Mouse (Mus musculus): ENCODE measurements around the gene Ywhae. TPM values are rescaled to one million over a fixed set of nuclear protein-coding genes. Genes with fewer than 3 reads are reported as not detected.

Ywhae gene
- polyA plus RNA-seq, 1 experiment from 2014 or later: 192 TPM

DNA sequence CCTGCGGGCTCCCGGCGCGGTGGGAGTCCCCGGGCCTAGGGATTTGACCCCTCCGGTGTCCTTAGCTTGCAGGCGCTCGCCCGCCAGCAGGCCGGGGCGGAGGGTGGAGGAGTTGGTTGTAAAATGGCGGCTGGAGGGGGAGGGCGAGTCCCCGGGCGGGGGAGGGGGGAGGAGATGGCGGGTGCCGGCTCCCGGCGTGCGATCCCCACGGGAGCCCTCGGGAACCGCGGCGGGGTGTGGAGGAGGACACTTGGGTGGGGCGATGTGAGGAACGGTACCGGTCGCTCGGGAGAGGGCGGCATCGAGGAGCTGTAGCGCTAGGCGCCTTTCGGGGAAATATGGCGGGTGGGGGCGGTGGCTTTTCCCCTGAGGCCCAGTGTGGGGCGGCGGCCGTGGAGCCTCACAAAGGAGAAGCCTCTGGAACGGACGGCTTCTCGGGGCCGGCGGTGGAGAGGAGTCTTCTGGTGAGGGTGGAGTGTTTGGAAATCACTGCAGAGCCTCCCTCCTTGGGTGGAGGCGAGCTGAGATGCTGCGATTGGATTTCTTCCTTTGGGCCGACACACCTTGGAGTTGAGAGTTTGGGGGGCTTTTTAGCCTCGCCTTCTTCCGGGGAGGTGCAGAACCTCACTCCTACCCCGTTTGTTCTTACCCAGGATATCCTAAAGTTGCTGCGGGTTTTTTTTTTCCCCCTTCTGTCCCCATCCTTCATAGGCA is 715 bp downstream of the Ywhae start:
- peak overlapping the region; percentile 86 for H3K4me2 ChIP-seq (ENCODE audit: low read depth, low read length)
- H3K27ac ChIP-seq (ENCODE audit: low read length): peak overlapping the region; percentile 90
- H3K4me3 ChIP-seq (ENCODE audit: low read depth, low read length): peak overlapping the region; percentile 96
- no peaks in the 10 kb centered on the region for H3K27me3 ChIP-seq (ENCODE audit: control insufficient read depth, insufficient read depth, low read depth, low read length)
- H3K9me3 ChIP-seq (replicated peaks; ENCODE audit: control insufficient read depth, low read length): no peaks in the 10 kb centered on the region
- no peaks in the 10 kb centered on the region for H3K36me3 ChIP-seq (ENCODE audit: control insufficient read depth, insufficient read depth)
- WGBS (ENCODE audit: insufficient replicate concordance): under 1% methylated on average over 45 of the region's 52 CpGs
- peak; percentile 56 for ATAC-seq (ENCODE audit: low read depth)
- H3K9ac ChIP-seq (ENCODE audit: low read depth, low read length): peak overlapping the region; percentile 90
- peaks cover 38% of the 10 kb centered on the region for H3K4me1 ChIP-seq (ENCODE audit: control insufficient read depth, low read depth, low read length)

GRCm38 (mm10) chr11:75735462-75736252 is 3.0 kb downstream of the Ywhae start:
- H3K9me3 ChIP-seq (replicated peaks; ENCODE audit: control insufficient read depth, low read length): no peaks in the 10 kb centered on the region
- H3K9ac ChIP-seq (ENCODE audit: low read depth, low read length): no peak overlapping the region
- no peak overlapping the region for H3K27ac ChIP-seq (ENCODE audit: low read length)
- no peak overlapping the region for H3K4me2 ChIP-seq (ENCODE audit: low read depth, low read length)
- no peaks in the 10 kb centered on the region for H3K36me3 ChIP-seq (ENCODE audit: control insufficient read depth, insufficient read depth)
- no peak for ATAC-seq (ENCODE audit: low read depth)
- 64% methylated on average over 5 of the region's 5 CpGs for WGBS (ENCODE audit: insufficient replicate concordance)
- H3K27me3 ChIP-seq (ENCODE audit: control insufficient read depth, insufficient read depth, low read depth, low read length): no peaks in the 10 kb centered on the region
- no peak overlapping the region for H3K4me3 ChIP-seq (ENCODE audit: low read depth, low read length)
- peaks cover 45% of the 10 kb centered on the region for H3K4me1 ChIP-seq (ENCODE audit: control insufficient read depth, low read depth, low read length)

- Histone ChIP-seq H3K4me3 (ENCODE audit: low read depth, low read length) (no peak overlapping the region), H3K4me1 (ENCODE audit: control insufficient read depth, low read depth, low read length) (peaks cover 49% of the 10 kb centered on the region), H3K36me3 (ENCODE audit: control insufficient read depth, insufficient read depth) (no peaks in the 10 kb centered on the region), H3K9ac (ENCODE audit: low read depth, low read length) (no peak overlapping the region), H3K27me3 (ENCODE audit: control insufficient read depth, insufficient read depth, low read depth, low read length) (no peaks in the 10 kb centered on the region), H3K9me3 (replicated peaks; ENCODE audit: control insufficient read depth, low read length) (no peaks in the 10 kb centered on the region), H3K27ac (ENCODE audit: low read length) (no peak overlapping the region), H3K4me2 (ENCODE audit: low read depth, low read length) (no peak overlapping the region)
- ATAC-seq (ENCODE audit: low read depth): no peak
- 42% methylated on average over 3 of the region's 3 CpGs for WGBS (ENCODE audit: insufficient replicate concordance)
Observed at GRCm38 (mm10) chr11:75736978-75737377, 4.3 kb downstream of the Ywhae start.

DNA sequence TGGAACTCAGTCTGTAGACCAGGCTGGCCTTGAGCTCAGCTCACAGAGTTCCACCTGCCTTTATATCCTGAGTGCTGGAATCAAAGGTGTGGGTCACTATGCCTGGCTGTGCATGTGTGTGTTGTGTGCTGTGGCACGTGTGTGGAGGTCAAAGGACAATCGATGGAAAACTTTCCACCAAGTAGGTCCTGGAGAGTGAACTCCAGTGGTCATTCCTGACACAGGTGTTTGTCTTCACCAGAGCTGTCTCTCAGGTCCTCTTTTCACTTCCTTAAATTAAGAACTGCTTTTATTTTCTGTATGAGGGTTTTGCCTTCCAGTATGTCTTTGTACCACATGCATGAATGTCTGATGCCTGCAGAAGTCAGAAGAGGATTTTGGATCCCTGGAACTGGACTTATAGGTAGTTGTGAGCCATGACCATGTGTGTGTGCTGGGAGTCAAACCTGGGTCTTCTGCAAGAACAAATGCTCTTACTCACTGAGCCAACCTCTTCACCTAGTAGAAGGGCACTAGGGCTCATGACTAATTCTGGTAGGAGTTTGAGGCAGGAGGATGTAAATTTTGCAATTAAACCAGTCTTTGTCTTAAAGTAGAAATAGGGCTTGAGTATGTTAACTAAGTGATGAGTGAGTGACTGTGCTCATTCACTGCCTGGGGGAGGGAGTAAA is 5.3 kb downstream of the Ywhae start:
- Histone ChIP-seq H3K27ac (ENCODE audit: low read length) (no peak overlapping the region), H3K9me3 (replicated peaks; ENCODE audit: control insufficient read depth, low read length) (no peaks in the 10 kb centered on the region), H3K27me3 (ENCODE audit: control insufficient read depth, insufficient read depth, low read depth, low read length) (no peaks in the 10 kb centered on the region), H3K9ac (ENCODE audit: low read depth, low read length) (no peak overlapping the region), H3K4me2 (ENCODE audit: low read depth, low read length) (no peak overlapping the region; the same call in 1 of the 2 replicates), H3K4me3 (ENCODE audit: low read depth, low read length) (no peak overlapping the region), H3K36me3 (ENCODE audit: control insufficient read depth, insufficient read depth) (no peaks in the 10 kb centered on the region), H3K4me1 (ENCODE audit: control insufficient read depth, low read depth, low read length) (peaks cover 45% of the 10 kb centered on the region)
- no peak for ATAC-seq (ENCODE audit: low read depth)
- 66% methylated on average over 2 of the region's 2 CpGs for WGBS (ENCODE audit: insufficient replicate concordance)

DNA sequence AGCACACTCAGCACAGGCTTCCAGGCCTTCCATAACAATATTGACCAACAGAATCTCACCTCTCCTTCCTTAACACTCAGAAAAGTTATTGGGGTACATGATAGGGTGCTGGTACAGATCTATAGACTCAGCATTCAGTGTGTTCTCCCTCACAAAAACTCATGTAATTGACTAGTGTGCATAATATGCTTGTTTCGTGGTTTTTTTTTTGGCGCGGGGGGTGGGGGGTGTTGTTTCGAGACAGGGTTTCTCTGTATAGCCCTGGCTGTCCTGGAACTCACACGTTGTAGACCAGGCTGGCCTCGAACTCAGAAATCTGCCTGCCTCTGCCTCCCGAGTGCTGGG is 5.8 kb downstream of the Ywhae start:
- Histone ChIP-seq H3K9me3 (replicated peaks; ENCODE audit: control insufficient read depth, low read length) (no peaks in the 10 kb centered on the region), H3K4me1 (ENCODE audit: control insufficient read depth, low read depth, low read length) (peaks cover 45% of the 10 kb centered on the region), H3K4me3 (ENCODE audit: low read depth, low read length) (no peak overlapping the region), H3K4me2 (ENCODE audit: low read depth, low read length) (no peak overlapping the region), H3K27me3 (ENCODE audit: control insufficient read depth, insufficient read depth, low read depth, low read length) (no peaks in the 10 kb centered on the region), H3K36me3 (ENCODE audit: control insufficient read depth, insufficient read depth) (no peaks in the 10 kb centered on the region), H3K9ac (ENCODE audit: low read depth, low read length) (no peak overlapping the region), H3K27ac (ENCODE audit: low read length) (no peak overlapping the region)
- ATAC-seq (ENCODE audit: low read depth): no peak
- 73% methylated on average over 7 of the region's 7 CpGs for WGBS (ENCODE audit: insufficient replicate concordance)

DNA sequence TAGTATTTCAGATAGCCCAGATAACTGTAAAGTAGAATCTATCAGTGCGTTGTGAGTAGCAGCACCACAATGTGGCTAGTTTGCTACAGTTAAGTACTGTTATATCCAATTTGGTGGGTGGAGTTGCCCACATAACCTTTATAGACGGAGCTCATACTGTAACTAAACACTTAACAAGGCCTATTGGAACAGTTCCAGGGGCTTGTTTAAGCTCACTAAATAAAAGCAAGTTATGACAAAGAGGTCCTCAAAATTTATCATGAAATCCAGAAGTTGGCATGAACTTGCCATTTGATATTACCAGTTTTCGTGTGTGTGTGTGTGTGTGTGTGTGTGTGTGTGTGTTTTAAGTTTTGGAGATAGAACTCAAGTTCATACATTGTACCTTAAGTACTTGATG is 7.5 kb downstream of the Ywhae start:
- Histone ChIP-seq H3K4me2 (ENCODE audit: low read depth, low read length) (no peak overlapping the region), H3K9ac (ENCODE audit: low read depth, low read length) (no peak overlapping the region), H3K27me3 (ENCODE audit: control insufficient read depth, insufficient read depth, low read depth, low read length) (no peaks in the 10 kb centered on the region), H3K36me3 (ENCODE audit: control insufficient read depth, insufficient read depth) (no peaks in the 10 kb centered on the region), H3K4me1 (ENCODE audit: control insufficient read depth, low read depth, low read length) (peaks cover 30% of the 10 kb centered on the region), H3K4me3 (ENCODE audit: low read depth, low read length) (no peak overlapping the region), H3K9me3 (replicated peaks; ENCODE audit: control insufficient read depth, low read length) (no peaks in the 10 kb centered on the region), H3K27ac (ENCODE audit: low read length) (no peak overlapping the region)
- no peak for ATAC-seq (ENCODE audit: low read depth)
- WGBS (ENCODE audit: insufficient replicate concordance): 55% methylated on average over 3 of the region's 3 CpGs

DNA sequence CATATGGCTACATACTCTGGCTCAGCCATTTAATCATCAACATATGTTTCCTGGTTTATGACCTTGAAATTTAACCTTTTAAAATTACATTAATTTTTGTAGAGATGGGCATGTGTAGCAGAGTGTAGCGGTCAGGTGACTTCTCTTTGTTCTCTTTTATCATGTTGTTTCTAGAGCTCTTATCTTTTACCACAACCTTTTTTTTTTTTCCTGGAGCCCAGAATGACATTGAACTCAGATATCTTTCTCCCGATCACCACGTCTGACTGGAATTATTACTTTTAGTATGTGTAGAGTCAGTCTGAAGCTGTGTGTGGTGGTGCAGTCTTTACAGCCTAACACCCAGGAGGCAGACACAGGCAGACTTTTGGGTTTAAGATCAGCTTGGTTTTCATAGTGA is 8.9 kb downstream of the Ywhae start:
- 0 out of 2 replicates have a peak, but pooled peaks have one; percentile 2 for ATAC-seq (ENCODE audit: low read depth)
- no peak overlapping the region for H3K4me3 ChIP-seq (ENCODE audit: low read depth, low read length)
- no peak overlapping the region for H3K27ac ChIP-seq (ENCODE audit: low read length)
- peaks cover 26% of the 10 kb centered on the region for H3K4me1 ChIP-seq (ENCODE audit: control insufficient read depth, low read depth, low read length)
- no peak overlapping the region for H3K9ac ChIP-seq (ENCODE audit: low read depth, low read length)
- no peaks in the 10 kb centered on the region for H3K36me3 ChIP-seq (ENCODE audit: control insufficient read depth, insufficient read depth)
- H3K4me2 ChIP-seq (ENCODE audit: low read depth, low read length): no peak overlapping the region
- WGBS (ENCODE audit: insufficient replicate concordance): 17% methylated on average over 3 of the region's 3 CpGs
- no peaks in the 10 kb centered on the region for H3K27me3 ChIP-seq (ENCODE audit: control insufficient read depth, insufficient read depth, low read depth, low read length)
- no peaks in the 10 kb centered on the region for H3K9me3 ChIP-seq (replicated peaks; ENCODE audit: control insufficient read depth, low read length)

DNA sequence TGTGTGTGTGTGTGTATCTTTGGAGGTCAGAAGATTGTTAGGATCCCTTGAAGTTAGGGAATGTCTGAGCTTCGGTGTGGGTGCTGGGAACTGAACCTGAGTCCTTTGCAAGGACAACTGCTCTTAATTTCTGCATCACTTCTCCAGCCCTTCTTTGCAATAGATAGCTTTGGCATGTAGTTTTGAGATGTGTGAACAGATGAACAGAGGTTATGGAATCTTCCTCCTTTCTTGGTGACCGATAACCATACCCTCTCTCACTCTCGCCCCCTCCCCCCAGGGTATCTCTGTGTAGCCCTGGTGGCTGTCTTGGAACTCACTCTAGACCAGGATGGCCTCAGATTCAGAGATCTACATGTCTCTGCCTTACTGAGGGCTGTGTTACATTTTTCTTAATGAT is 12.1 kb downstream of the Ywhae start:
- Histone ChIP-seq H3K9ac (ENCODE audit: low read depth, low read length) (no peak overlapping the region), H3K4me2 (ENCODE audit: low read depth, low read length) (no peak overlapping the region), H3K27ac (ENCODE audit: low read length) (no peak overlapping the region), H3K4me1 (ENCODE audit: control insufficient read depth, low read depth, low read length) (peaks cover 26% of the 10 kb centered on the region), H3K9me3 (replicated peaks; ENCODE audit: control insufficient read depth, low read length) (no peaks in the 10 kb centered on the region), H3K27me3 (ENCODE audit: control insufficient read depth, insufficient read depth, low read depth, low read length) (no peaks in the 10 kb centered on the region), H3K36me3 (ENCODE audit: control insufficient read depth, insufficient read depth) (no peaks in the 10 kb centered on the region), H3K4me3 (ENCODE audit: low read depth, low read length) (no peak overlapping the region)
- ATAC-seq (ENCODE audit: low read depth): no peak
- WGBS (ENCODE audit: insufficient replicate concordance): 72% methylated on average over 3 of the region's 3 CpGs

DNA sequence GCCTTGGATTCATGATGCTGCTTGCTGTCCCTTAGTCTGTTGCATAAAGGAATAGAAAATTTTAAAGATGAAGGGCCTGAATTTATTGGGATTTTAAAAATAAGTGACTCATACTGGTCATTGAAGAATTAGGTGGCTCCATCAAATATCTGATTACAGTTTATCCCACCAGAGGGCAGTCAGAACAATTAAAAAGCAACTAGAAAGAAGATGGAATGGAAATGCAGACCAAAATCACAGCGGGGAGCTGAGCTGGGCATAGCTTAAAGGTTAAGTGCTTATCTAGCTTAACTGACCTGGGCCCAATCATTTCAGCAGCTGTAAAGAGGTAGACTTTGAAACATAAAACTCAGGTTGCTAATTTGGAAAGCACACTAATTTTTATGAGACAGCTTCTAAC is 17.9 kb downstream of the Ywhae start:
- WGBS (ENCODE audit: insufficient replicate concordance): 70% methylated on average over 1 of the region's 1 CpGs
- no peaks in the 10 kb centered on the region for H3K9me3 ChIP-seq (replicated peaks; ENCODE audit: control insufficient read depth, low read length)
- H3K4me3 ChIP-seq (ENCODE audit: low read depth, low read length): no peak overlapping the region
- no peaks in the 10 kb centered on the region for H3K27me3 ChIP-seq (ENCODE audit: control insufficient read depth, insufficient read depth, low read depth, low read length)
- no peak for ATAC-seq (ENCODE audit: low read depth)
- no peak overlapping the region for H3K27ac ChIP-seq (ENCODE audit: low read length)
- no peak overlapping the region for H3K9ac ChIP-seq (ENCODE audit: low read depth, low read length)
- H3K4me1 ChIP-seq (ENCODE audit: control insufficient read depth, low read depth, low read length): peaks cover 9% of the 10 kb centered on the region
- 0 out of 2 replicates have a peak, but pooled peaks cover 2% of the 10 kb centered on the region for H3K36me3 ChIP-seq (ENCODE audit: control insufficient read depth, insufficient read depth)
- H3K4me2 ChIP-seq (ENCODE audit: low read depth, low read length): no peak overlapping the region
